Mouse (Mus musculus): ENCODE results near the gene Fcgr4. TPM values are rescaled to one million over a fixed set of nuclear protein-coding genes. Genes with fewer than 3 reads are reported as not detected.
"Not testable (repeated sequence)": the region's sequence is repeated elsewhere in the genome, so short reads cannot be mapped to it uniquely, and the experiment has no call there.

The Fcgr4 gene
- polyA plus RNA-seq, 1 experiment: 8.4 TPM

GRCm38 (mm10) chr1:171076176-171076575, 57.5 kb downstream of the Fcgr4 start:
- DNase-seq (ENCODE audit: low read depth, low spot score): not testable (repeated sequence)
- WGBS: 76% methylated on average over 5 of the region's 5 CpGs

GRCm38 (mm10) chr1:171077192-171077591, 58.5 kb downstream of the Fcgr4 start:
- DNase-seq (ENCODE audit: low read depth, low spot score): not testable (repeated sequence)
- 45% methylated on average over 5 of the region's 5 CpGs for WGBS

DNA sequence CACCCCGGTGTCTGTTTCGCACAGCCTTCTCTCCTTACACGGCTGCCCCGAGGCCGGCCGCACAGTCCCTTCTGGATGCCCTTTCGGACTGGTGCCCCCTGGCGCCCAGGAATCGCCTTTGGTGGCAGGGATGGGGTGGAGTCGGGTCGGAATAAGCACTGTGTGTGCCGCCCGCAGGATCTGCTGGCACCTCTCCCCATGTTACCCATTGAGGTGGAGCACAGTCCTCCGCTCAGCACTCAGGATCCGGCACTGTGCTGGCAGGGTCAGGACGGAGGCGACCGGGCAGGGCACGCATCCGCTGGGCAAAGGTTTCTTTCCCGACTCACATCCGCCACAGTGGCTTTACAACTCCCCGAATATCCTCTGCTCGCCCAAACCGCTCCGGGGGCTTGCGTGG, 59.2 kb downstream of the Fcgr4 start:
- WGBS: 3% methylated on average over 19 of the region's 27 CpGs
- not testable (repeated sequence) for DNase-seq (ENCODE audit: low read depth, low spot score)

GRCm38 (mm10) chr1:171078419-171078818, 59.7 kb downstream of the Fcgr4 start:
- WGBS: 18% methylated on average over 12 of the region's 12 CpGs
- DNase-seq (ENCODE audit: low read depth, low spot score): not testable (repeated sequence)

- 0% methylated on average over 1 of the region's 35 CpGs for WGBS
- not testable (repeated sequence) for DNase-seq (ENCODE audit: low read depth, low spot score)
Measured at GRCm38 (mm10) chr1:171079345-171079744, 60.6 kb downstream of the Fcgr4 start.

Other genes starting within 250 kb of the Fcgr4 start
- 9.6 and 14.3 TPM in 2 replicates for gene Atf6, start 151.1 kb upstream of the Fcgr4 start, polyA plus RNA-seq (2012; rRNA removed)
- gene Gm26620, start 133.9 kb upstream of the Fcgr4 start, polyA plus RNA-seq (2012; rRNA removed): 1.1 and 1.2 TPM in 2 replicates
- 14.3 and 18.2 TPM in 2 replicates for gene Dusp12, start 133.4 kb upstream of the Fcgr4 start, polyA plus RNA-seq (2012; rRNA removed)
- 0.24 and 0.48 TPM in 2 replicates for gene Fcrlb, start 106.0 kb upstream of the Fcgr4 start, polyA plus RNA-seq (2012; rRNA removed)
- gene Fcrla, start 91.3 kb upstream of the Fcgr4 start, polyA plus RNA-seq (2012; rRNA removed): 9.8 and 11.8 TPM in 2 replicates
- gene Fcgr2b, start 42.4 kb upstream of the Fcgr4 start, polyA plus RNA-seq (2012; rRNA removed): 7.7 and 16.6 TPM in 2 replicates
- 11.3 and 18.0 TPM in 2 replicates for gene Fcgr3, start 46.0 kb downstream of the Fcgr4 start, polyA plus RNA-seq (2012; rRNA removed)
- 1.8 and 2.0 TPM in 2 replicates for gene Cfap126, start 95.0 kb downstream of the Fcgr4 start, polyA plus RNA-seq (2012; rRNA removed)
- gene Sdhc, start 131.7 kb downstream of the Fcgr4 start, polyA plus RNA-seq (2012; rRNA removed): 308 and 341 TPM in 2 replicates
- 0.29 and 0.30 TPM in 2 replicates for gene Mpz, start 131.8 kb downstream of the Fcgr4 start, polyA plus RNA-seq (2012; rRNA removed)
- gene Pcp4l1, start 177.3 kb downstream of the Fcgr4 start, polyA plus RNA-seq (2012; rRNA removed): 23.6 and 25.2 TPM in 2 replicates
- gene Nr1i3, start 195.1 kb downstream of the Fcgr4 start, polyA plus RNA-seq (2012; rRNA removed): 3.8 and 22.7 TPM in 2 replicates
- gene Tomm40l, start 203.6 kb downstream of the Fcgr4 start, polyA plus RNA-seq (2012; rRNA removed): 23.1 and 24.0 TPM in 2 replicates
- gene Apoa2, start 206.1 kb downstream of the Fcgr4 start, polyA plus RNA-seq (2012; rRNA removed): 0.50 and 1.9 TPM in 2 replicates
- 56.2 and 58.5 TPM in 2 replicates for gene Fcer1g, start 215.4 kb downstream of the Fcgr4 start, polyA plus RNA-seq (2012; rRNA removed)
- gene Adamts4, start 231.5 kb downstream of the Fcgr4 start, polyA plus RNA-seq (2012; rRNA removed): 1.1 and 2.5 TPM in 2 replicates
- 167 and 181 TPM in 2 replicates for gene Ndufs2, start 232.5 kb downstream of the Fcgr4 start, polyA plus RNA-seq (2012; rRNA removed)

All from large intestine, adult 2 months (tissue).